Mouse (Mus musculus): ENCODE data around the gene Cers6.

The Cers6 gene

GRCm38 (mm10) chr2:68860904-68861685 lies at the start of gene Cers6:
Gene Cers6, plus strand, starts transcription at chr2:68861441.
- TF ChIP-seq GATA4 (IDR thresholded peaks at IDR 0.05; ENCODE audit: insufficient replicate concordance, low read length) = no peak

GRCm38 (mm10) chr2:68814409-68814808 lies 46.8 kb upstream of the Cers6 start:
- no peak for TF ChIP-seq GATA4 (IDR thresholded peaks at IDR 0.05; ENCODE audit: insufficient replicate concordance, low read length)

- TF ChIP-seq GATA4 (IDR thresholded peaks at IDR 0.05; ENCODE audit: insufficient replicate concordance, low read length) = no peak
These were observed 42.2 kb upstream of the Cers6 start for GRCm38 (mm10) chr2:68819040-68819439.

GRCm38 (mm10) chr2:68822152-68822887 lies 38.9 kb upstream of the Cers6 start:
- no peak for TF ChIP-seq GATA4 (IDR thresholded peaks at IDR 0.05; ENCODE audit: insufficient replicate concordance, low read length)

- no peak for TF ChIP-seq GATA4 (IDR thresholded peaks at IDR 0.05; ENCODE audit: insufficient replicate concordance, low read length)
These were observed 35.8 kb upstream of the Cers6 start for GRCm38 (mm10) chr2:68825326-68826020.

- TF ChIP-seq GATA4 (IDR thresholded peaks at IDR 0.05; ENCODE audit: insufficient replicate concordance, low read length) = no peak
These were observed 17.9 kb upstream of the Cers6 start for GRCm38 (mm10) chr2:68843330-68843729.

GRCm38 (mm10) chr2:68844530-68844929 lies 16.7 kb upstream of the Cers6 start:
- no peak for TF ChIP-seq GATA4 (IDR thresholded peaks at IDR 0.05; ENCODE audit: insufficient replicate concordance, low read length)

GRCm38 (mm10) chr2:68845002-68845740 lies 16.1 kb upstream of the Cers6 start:
- peak; percentile 99 for TF ChIP-seq GATA4 (IDR thresholded peaks at IDR 0.05; ENCODE audit: insufficient replicate concordance, low read length)

- no peak for TF ChIP-seq GATA4 (IDR thresholded peaks at IDR 0.05; ENCODE audit: insufficient replicate concordance, low read length)
These were observed 850 bp upstream of the Cers6 start for GRCm38 (mm10) chr2:68860391-68860790.

- no peak for TF ChIP-seq GATA4 (IDR thresholded peaks at IDR 0.05; ENCODE audit: insufficient replicate concordance, low read length)
These were observed 651 bp downstream of the Cers6 start for GRCm38 (mm10) chr2:68861721-68862463.

GRCm38 (mm10) chr2:68862464-68863266 lies 1.4 kb downstream of the Cers6 start:
- TF ChIP-seq GATA4 (IDR thresholded peaks at IDR 0.05; ENCODE audit: insufficient replicate concordance, low read length) = no peak

GRCm38 (mm10) chr2:68863561-68863960 lies 2.3 kb downstream of the Cers6 start:
- TF ChIP-seq GATA4 (IDR thresholded peaks at IDR 0.05; ENCODE audit: insufficient replicate concordance, low read length) = no peak

- no peak for TF ChIP-seq GATA4 (IDR thresholded peaks at IDR 0.05; ENCODE audit: insufficient replicate concordance, low read length)
These were observed 3.1 kb downstream of the Cers6 start for GRCm38 (mm10) chr2:68864366-68864765.

- no peak for TF ChIP-seq GATA4 (IDR thresholded peaks at IDR 0.05; ENCODE audit: insufficient replicate concordance, low read length)
These were observed 5.9 kb downstream of the Cers6 start for GRCm38 (mm10) chr2:68867148-68867547.

All from liver, adult (tissue).